Mouse (Mus musculus) liver (tissue): ENCODE results near the gene Synj2.
A peak's percentile ranks its signal among the peaks of the same experiment; 100 is the strongest.

Experiments
- DNase-seq: peaks from one replicate; pipeline ENCODE4 v3.0.0-alpha.2; 2020; ENCODE audit warnings: mixed read lengths

Synj2 gene

GRCm38 (mm10) chr17:5941230-5942043, at the start of gene Synj2:
TSS of gene Synj2 (plus strand) at chr17:5941280.
- peak; percentile 40 for DNase-seq

GRCm38 (mm10) chr17:5891933-5892683, 49.0 kb upstream of the Synj2 start:
- DNase-seq = peak; percentile 28

GRCm38 (mm10) chr17:5893092-5893491, 48.0 kb upstream of the Synj2 start:
- peak; percentile 78 for DNase-seq

GRCm38 (mm10) chr17:5893574-5894148, 47.4 kb upstream of the Synj2 start:
- DNase-seq = no peak

- DNase-seq = no peak
Measured at GRCm38 (mm10) chr17:5896066-5896465, 45.0 kb upstream of the Synj2 start.

GRCm38 (mm10) chr17:5896607-5897006, 44.5 kb upstream of the Synj2 start:
- DNase-seq = no peak

GRCm38 (mm10) chr17:5897326-5898200, 43.5 kb upstream of the Synj2 start:
- no peak for DNase-seq

GRCm38 (mm10) chr17:5899251-5899650, 41.8 kb upstream of the Synj2 start:
- DNase-seq = no peak

GRCm38 (mm10) chr17:5901381-5901780, 39.7 kb upstream of the Synj2 start:
- DNase-seq = no peak

GRCm38 (mm10) chr17:5903630-5904301, 37.3 kb upstream of the Synj2 start:
- DNase-seq = no peak

- DNase-seq = no peak
Measured at GRCm38 (mm10) chr17:5909681-5910080, 31.4 kb upstream of the Synj2 start.

GRCm38 (mm10) chr17:5911591-5911990, 29.5 kb upstream of the Synj2 start:
- DNase-seq = peak; percentile 24

GRCm38 (mm10) chr17:5912797-5913196, 28.3 kb upstream of the Synj2 start:
- DNase-seq = no peak

- no peak for DNase-seq
Measured at GRCm38 (mm10) chr17:5914217-5914616, 26.9 kb upstream of the Synj2 start.

GRCm38 (mm10) chr17:5921954-5922353, 19.1 kb upstream of the Synj2 start:
- DNase-seq = no peak

GRCm38 (mm10) chr17:5923281-5923680, 17.8 kb upstream of the Synj2 start:
- DNase-seq = peak; percentile 16

- no peak for DNase-seq
Measured at GRCm38 (mm10) chr17:5924238-5924637, 16.8 kb upstream of the Synj2 start.

- DNase-seq = no peak
Measured at GRCm38 (mm10) chr17:5926710-5927109, 14.4 kb upstream of the Synj2 start.

- no peak for DNase-seq
Measured at GRCm38 (mm10) chr17:5929031-5929430, 12.0 kb upstream of the Synj2 start.

GRCm38 (mm10) chr17:5932161-5932560, 8.9 kb upstream of the Synj2 start:
- no peak for DNase-seq

- peak; percentile 96 for DNase-seq
Measured at GRCm38 (mm10) chr17:5934554-5935324, 6.3 kb upstream of the Synj2 start.
